Mouse (Mus musculus): ENCODE results near the gene Pfpl.

- no peak for TF ChIP-seq ZC3H11A (IDR thresholded peaks at IDR 0.05; ENCODE audit: borderline replicate concordance, low read depth, low read length)
- TF ChIP-seq HCFC1 (IDR thresholded peaks at IDR 0.05; ENCODE audit: borderline replicate concordance, insufficient read depth, low read length): no peak
Observed at GRCm38 (mm10) chr19:12459516-12459915, 31.8 kb downstream of the Pfpl start.

All from ES-E14 (cell line).